Mouse (Mus musculus) urinary bladder, adult 18-20 months (tissue): ENCODE data around the gene Crybg2.
A peak's percentile ranks its signal among the peaks of the same experiment; 100 is the strongest.

Experiments
- DNase-seq, 2 experiments: peaks; one replicate each; pipeline ENCODE4 v3.0.0; 2022; ENCODE audit warnings: low spot score in 2 of 2, mixed read lengths in 2 of 2

The Crybg2 gene

DNA sequence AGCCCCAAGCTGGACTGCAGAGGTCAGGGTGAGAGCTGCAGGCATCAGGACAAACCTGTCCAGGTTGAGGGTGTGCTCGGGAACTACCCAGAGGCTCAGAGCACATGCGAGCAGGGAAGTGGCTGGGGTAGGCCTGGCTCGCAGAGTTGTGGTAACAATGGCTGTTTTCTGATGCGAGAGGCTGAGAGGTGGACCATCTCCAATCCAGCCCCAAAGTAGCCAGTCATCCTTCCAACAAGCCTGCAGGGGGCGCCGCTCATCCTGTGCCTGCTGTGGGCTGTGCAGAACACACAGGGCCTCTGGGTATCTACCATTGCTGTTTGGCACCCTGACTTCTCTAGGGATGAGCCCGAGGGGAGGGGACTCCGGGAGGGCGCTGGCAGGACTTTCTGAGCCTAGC lies 59.0 kb downstream of the Crybg2 start:
- no peak for DNase-seq

- no peak for DNase-seq
These were observed 59.7 kb downstream of the Crybg2 start for GRCm38 (mm10) chr4:134120192-134120805.

GRCm38 (mm10) chr4:134120916-134121315 lies 60.3 kb downstream of the Crybg2 start:
- DNase-seq = no peak

DNA sequence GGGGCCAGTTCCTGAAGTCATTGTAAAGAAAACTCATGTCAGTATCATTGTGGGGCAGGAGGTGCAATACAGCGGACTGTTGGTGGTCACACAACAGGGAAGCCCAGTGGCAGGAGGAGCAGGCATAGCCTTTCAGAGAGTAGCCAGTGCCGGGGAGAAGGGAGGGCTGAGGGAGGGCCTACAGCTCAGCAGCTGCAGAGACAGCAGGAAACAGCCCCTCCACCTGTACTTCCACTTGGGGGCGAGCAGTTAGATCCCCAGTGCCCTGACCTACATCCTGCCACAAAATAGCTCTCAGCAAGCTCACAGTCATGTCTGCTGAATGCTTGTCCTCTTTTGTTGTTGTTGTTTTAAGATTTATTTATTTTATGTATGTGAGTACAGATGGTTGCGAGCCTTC lies 61.0 kb downstream of the Crybg2 start:
- DNase-seq = no peak

GRCm38 (mm10) chr4:134122281-134122680 lies 61.7 kb downstream of the Crybg2 start:
- no peak for DNase-seq

DNA sequence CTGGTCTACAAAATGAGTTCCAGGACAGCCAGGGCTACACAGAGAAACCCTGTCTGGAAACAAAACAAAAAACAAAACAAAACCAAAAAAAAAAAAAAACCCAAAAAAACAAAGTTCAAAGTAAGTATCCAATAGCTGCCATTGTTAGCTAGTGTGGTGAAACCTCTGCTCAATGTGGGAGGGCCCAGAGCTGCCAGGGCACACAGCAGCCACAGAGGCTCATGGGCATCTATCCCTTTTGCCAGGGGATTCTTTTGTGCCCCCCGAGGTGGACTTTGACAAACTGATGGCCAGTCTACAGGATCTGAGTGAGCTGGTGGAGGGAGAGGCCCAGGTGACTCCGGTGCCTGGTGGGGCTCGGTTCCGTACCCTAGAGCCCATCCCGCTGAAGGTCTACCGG lies 62.5 kb downstream of the Crybg2 start:
- no peak for DNase-seq

DNA sequence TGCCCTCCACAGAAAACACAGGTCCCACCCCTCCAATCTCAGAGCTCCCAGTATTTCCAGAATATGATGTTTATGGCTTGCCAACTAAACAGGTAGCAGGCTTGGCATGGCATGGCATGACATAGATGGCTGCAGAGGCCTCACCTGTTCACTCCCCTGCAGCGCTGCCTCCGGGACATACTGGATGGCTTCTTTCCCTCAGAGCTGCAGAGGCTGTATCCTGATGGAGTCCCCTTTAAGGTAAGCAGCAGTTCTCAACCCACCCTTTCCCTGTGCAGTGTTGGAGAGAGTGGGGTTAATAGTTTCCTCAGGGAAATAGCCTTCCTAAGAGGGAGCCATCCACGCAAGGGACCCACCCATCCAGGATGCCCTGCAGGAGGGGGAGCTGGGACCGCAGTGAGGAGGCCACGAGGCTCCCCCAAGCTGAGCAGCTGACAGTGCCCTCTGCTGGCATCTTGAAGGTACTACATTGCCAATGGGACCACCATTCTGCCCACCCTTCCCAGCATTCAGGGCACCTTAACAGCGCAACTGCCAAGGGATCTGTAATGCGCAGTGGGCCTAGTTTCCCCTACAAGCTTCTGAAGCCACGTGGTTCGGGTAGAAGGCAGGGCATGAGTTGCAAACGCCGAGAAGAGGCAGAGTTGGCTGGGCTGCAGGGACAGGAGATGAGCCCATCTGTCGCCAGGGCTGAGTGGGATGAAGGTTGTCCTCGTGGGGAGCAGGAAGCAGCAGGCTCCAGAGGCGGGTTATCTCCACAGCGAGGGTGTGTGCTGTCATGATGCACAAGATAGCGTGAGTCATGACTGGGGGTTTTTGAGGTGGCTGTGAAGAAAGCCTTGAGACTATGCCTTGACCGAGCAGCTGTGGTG lies 63.3 kb downstream of the Crybg2 start:
- peak in 1 of 2 experiments; percentile 32 for DNase-seq

DNA sequence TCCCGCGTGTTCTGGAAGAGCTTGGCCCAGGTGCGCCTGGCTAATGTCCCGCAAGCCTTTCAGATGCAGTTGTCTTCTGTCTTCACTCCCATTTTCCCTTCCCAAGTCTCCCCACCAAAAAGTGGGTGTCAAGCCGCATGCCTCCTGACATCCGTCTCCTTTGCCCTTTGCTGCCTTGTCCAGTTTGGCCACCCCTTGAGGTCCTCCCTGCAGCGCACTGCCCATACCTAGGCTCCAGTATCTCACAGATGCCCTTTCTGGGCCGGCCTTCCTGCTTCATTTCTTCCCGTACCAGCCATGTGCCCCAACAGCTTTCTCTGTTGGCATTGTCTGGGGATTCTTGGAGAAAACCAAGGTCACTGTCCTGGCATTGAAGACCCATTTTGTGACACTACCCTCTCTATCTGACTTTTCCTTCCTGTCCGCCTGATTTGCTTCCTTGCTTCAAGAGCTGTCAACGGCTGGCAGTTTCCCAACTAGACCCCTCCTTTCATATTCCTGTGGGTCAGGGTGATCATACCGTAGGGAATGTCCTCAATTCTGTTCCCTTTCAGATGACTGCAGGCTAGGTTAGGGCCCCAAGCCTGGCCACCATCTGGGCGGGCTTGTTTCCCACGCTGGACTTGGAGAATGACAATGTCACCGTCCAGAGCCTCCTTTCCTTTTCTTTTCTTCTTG lies 64.9 kb downstream of the Crybg2 start:
- DNase-seq = no peak

DNA sequence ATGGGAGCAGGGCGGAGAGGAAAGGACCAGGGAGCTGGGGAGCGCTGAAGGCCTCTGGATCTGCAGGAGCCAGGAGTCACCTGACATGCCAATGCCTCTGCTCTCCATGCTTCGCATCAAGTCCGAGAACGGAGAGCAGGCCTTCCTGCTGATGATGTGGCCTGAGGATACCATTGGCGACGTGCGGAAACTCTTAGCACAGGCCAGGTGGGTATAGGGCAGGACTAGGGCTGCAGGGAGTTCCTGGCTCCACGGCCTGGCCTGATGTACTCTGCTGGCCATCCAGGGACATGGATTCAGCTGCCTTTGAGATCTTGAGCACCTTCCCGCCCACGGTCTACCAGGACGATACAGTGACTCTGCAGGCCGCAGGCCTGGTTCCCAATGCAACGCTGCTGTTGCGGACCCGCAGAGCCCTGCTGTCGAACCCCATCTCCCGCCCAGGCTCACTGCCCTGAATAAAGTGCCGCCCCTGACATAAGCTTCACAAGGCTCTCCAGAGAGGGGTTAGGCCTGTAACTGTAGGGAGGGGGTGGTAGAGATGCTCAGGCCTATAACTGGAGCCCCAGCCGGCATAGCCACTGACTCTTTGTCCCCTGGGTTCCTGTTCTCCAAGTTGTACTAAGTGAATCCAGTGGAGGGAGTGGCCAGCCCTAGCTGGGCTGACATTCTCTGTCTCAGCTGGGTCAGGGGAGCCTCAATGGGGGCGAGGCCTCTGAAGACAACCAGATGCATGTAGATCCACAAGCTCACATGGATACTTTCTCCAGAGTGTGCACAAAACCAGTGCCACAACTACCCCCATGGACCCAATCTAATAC lies 65.9 kb downstream of the Crybg2 start:
- DNase-seq = no peak

DNA sequence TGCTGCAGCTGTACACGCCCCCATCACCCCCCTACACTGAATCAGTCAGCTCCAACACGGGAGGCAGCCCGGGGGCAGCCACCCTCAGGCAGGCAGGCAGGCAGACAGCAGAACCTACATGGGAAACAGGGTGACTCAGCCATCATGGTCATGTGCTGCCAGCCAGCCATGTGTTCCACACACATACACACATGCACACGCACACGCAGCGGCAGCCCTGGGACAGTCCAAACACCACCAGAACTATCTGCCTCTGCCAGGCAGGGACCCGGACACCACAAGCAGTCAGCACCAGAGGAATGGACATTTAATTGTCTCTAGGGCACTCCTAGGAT lies 66.5 kb downstream of the Crybg2 start:
- no peak for DNase-seq

DNA sequence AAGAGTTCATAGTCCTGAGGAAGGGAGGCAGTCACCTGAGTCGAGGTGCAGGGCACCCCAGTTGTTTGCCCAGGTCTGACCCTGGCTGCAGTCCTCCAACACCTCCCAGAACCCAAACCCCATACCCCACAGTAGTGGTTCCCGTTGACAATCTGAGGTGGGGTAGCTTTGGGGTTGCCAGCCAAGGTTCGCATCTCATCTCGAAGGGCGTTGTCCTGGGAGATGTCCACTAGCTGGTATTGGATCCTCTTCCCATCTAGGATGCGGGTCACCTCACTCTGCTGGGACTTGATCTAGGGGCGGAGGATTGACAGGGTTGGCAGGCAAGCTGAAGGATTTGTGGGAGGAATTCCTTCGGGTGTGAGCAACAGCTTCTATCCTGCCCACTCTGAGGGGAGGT lies 67.2 kb downstream of the Crybg2 start:
- no peak for DNase-seq

DNA sequence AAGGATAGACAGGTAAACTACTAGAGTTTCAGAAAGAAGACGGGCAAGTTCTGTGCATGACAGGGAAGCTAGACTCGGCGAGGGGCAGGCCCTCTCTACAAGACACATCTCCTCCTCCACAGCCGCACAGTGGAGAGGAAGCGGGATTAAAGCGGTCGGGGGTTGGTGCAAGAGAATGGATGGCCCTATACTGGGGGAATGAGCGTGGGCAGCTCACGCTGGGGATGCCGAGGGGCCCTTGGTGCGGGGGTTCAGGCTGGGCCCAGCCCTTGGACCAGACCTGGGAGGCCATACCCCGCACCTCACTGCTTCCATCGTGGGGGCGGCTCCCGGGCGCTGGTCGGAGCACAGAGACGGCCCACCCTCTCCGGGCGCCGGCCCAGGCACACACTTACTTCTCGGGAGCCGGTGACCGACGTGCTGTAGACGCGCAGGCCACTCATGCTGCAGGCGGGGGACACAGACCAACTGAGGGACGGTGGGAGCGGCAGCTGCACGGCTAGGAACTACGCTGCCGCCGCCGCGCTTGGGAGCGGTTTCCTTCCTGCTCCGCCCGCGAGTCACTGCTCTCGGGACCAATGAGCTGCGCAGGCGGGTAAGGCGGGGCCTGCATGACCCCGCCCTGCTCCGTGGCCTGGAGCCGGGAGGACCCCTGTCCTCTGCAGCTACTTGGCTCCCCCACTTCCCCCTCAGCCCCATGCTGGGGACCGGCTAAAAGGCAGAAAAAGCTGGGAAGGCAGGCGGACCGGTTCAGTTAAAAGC lies 67.8 kb downstream of the Crybg2 start, which contains the start of gene Sh3bgrl3:
Sh3bgrl3 (minus strand) TSS at position 569 of the 762 bp plus-strand sequence.
- DNase-seq = peak; percentile 84 to 85

DNA sequence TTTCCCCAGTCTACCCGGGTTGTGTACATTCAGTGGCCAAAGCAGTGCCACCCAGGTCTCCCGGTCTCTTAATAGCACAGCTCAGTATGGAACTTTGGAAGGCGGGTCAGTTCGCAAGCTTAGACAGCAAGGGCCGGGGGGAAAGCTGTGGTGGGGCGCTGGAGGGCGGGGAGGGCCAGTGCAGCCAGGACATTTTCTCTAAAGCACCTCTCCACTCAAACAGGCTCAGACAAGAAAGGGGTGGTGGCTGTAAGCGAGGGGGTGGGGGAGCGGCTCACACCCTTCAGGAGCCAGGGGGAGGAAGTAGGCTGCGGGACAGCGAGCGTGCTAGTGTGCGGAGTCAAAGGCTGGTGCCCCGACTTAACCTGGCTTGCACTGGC lies 68.4 kb downstream of the Crybg2 start:
- DNase-seq = peak in 1 of 2 experiments; percentile 64

- DNase-seq = peak in 1 of 2 experiments; percentile 28
These were observed 68.9 kb downstream of the Crybg2 start for GRCm38 (mm10) chr4:134129482-134129881.

GRCm38 (mm10) chr4:134132117-134132516 lies 71.5 kb downstream of the Crybg2 start:
- no peak for DNase-seq

GRCm38 (mm10) chr4:134132519-134133095 lies 72.0 kb downstream of the Crybg2 start:
- DNase-seq = no peak

DNA sequence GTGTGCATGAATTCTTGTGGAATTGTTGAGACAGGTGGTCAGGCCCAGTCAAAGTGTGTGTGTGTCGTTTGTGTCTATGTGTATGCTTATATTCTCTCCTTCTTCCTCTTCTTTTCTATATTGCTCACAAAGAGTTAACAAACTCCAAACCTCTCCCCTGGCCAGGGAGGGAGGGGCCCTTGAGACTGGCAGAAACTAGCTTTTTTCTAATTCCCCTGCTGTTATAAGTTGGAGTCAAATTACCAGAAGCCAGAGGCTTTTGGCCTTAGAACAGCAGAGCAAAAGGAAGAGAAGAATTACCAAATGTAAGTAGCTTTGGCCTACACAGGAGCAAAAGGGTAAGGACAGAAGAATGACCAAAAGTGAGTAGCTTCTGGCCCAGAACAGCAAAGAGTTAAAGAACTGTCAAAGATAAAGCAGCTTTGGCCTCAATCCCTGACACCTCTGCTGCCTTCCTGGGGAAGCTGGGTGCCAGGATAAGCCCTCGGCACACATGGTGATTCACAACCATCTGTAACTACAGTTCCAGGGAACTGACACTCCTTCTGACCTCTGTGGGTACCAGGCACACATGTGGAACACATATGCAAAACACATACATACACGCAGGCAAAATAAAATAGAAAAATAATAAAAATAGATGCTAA lies 75.8 kb downstream of the Crybg2 start:
- no peak for DNase-seq

DNA sequence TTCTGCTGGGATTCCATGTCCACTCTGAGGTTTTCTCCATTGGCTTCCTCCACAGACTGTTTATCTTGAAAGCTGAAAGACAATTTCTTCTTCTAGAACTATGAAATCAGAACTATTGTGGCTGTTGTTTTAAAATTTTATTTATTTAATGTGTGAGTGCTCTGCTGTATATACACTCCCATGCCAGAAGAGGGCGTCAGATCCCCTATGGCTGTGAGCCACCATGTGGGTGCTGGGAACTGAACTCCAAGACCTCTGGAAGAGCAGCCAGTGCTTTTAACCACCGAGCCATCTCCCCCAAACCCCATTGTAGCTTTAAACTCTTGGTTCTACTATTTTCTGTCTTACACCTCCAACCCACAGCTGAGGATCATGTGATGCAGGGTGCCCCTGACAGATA lies 78.2 kb downstream of the Crybg2 start:
- DNase-seq = no peak
